Mouse (Mus musculus) liver, postnatal 0 days (tissue): ENCODE results near the gene Cep95.

Source experiments
- CTCF ChIP-seq: sonication (generic); IDR thresholded peaks from 2 replicates; pipeline ENCODE4 v1.5.1; 2016; ENCODE audit warnings: antibody characterized with exemption, low read depth
- EP300 ChIP-seq: IDR thresholded peaks from 2 replicates; pipeline ENCODE4 v1.6.1; 2016; ENCODE audit warnings: antibody characterized with exemption, low read depth, mild to moderate bottlenecking

- no peak for TF ChIP-seq EP300
- TF ChIP-seq CTCF, result no peak
These were observed 11.7 kb upstream of the Cep95 start for GRCm38 (mm10) chr11:106777395-106777794.
